Mouse (Mus musculus) myocyte (in vitro differentiated cells): ENCODE measurements around the gene Ipo4.

Source experiments
- E2F4 ChIP-seq: IDR thresholded peaks from one replicate; pipeline ENCODE4 v1.6.1; 2011; ENCODE audit warnings: mild to moderate bottlenecking, control low read depth, moderate library complexity; ENCODE audit not compliant: insufficient read depth
- MAX ChIP-seq: IDR thresholded peaks from one replicate; pipeline ENCODE4 v1.6.1; 2011; ENCODE audit warnings: low read depth, mild to moderate bottlenecking, control low read depth
- MYOD1 ChIP-seq, 3 experiments: IDR thresholded peaks; one replicate each; pipeline ENCODE4 v1.6.1; 2011; ENCODE audit warnings: control low read depth in 2 of 3, low read depth in 2 of 3, mild to moderate bottlenecking in 2 of 3, moderate library complexity in 1 of 3; ENCODE audit not compliant: insufficient read length in 2 of 3, control insufficient read depth in 1 of 3
- MYOG ChIP-seq, 3 experiments: IDR thresholded peaks; one replicate each; pipeline ENCODE4 v1.6.1; 2011; ENCODE audit warnings: control low read depth in 2 of 3, low read depth in 2 of 3, mild to moderate bottlenecking in 2 of 3; ENCODE audit not compliant: insufficient read length in 2 of 3, control insufficient read depth in 1 of 3, insufficient read depth in 1 of 3
- POLR2A ChIP-seq: IDR thresholded peaks from one replicate; pipeline ENCODE4 v1.6.1; 2011; ENCODE audit warnings: low read depth, mild to moderate bottlenecking, control low read depth, moderate library complexity; ENCODE audit not compliant: insufficient read length
- POLR2AphosphoS2 ChIP-seq: IDR thresholded peaks from one replicate; pipeline ENCODE4 v1.6.1; 2011; ENCODE audit warnings: low read depth, control low read depth; ENCODE audit not compliant: insufficient read length
- SRF ChIP-seq: IDR thresholded peaks from one replicate; pipeline ENCODE4 v1.6.1; 2011; ENCODE audit warnings: low read depth; ENCODE audit not compliant: control insufficient read depth, insufficient read length
- TCF12 ChIP-seq: IDR thresholded peaks from one replicate; pipeline ENCODE4 v1.6.1; 2011; ENCODE audit warnings: mild to moderate bottlenecking, control low read depth; ENCODE audit not compliant: poor library complexity, insufficient read depth, severe bottlenecking
- TCF3 ChIP-seq: IDR thresholded peaks from one replicate; pipeline ENCODE4 v1.6.1; 2011; ENCODE audit warnings: low read depth, control low read depth; ENCODE audit not compliant: insufficient read length
- USF1 ChIP-seq: IDR thresholded peaks from one replicate; pipeline ENCODE4 v1.6.1; 2011; ENCODE audit warnings: low read depth, mild to moderate bottlenecking, control low read depth, moderate library complexity

DNA sequence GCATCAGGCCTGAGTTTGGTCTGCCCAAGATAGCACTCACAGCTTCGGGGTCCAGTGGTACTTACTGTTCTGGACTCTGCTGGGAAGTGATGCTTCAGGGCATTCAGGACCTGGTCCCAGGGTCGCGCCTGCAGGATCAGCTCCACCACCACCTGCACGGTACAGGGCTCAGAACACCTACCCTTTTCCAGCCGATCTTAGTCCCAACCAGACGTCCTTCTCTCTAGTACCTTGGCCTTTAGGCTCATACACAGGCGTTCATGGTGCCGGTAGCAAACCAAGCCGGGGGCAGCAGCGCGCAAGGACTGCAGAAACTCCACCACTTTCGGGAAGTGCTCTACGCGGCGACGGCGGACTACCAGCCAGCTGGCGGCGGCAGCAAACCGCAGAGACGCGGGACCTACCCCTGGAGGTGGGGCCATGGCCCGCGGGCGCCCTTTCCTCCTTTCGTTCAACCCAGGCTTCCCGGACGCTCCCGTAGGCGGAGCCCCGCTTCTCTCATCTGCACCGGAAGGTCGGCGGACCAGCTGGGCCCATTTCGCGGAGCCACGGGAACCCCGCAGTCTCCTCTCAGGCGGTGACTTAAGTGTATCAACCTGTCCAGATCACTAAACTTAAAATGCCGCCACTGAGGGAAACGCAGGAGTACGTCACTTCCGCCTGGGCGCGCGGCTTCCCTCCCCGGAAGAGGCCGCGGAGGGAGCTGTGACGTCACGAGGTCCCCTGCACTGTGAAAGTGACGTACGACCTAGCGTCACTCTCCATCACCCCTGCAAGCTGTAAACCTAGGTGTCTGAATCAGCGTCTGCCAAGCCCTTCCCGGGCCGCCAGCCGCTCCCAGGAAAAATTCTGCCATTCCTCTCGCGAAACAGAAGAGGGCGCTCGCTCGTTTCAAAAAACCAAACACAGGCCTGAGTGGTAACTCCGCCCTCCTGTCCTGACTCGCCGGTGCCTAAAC is 45.7 kb upstream of the Ipo4 start, which contains the start of gene Tinf2:
- TF ChIP-seq TCF3 = no peak
- no peak for TF ChIP-seq MAX
- TF ChIP-seq MYOG (IDR thresholded peaks at IDR 0.05; ENCODE audit: control insufficient read depth in 1 of 3, insufficient read depth in 1 of 3, insufficient read length in 2 of 3, low read depth in 2 of 3) = peak in 1 of 3 experiments; percentile 42
- TF ChIP-seq POLR2A = peak; percentile 31
- TF ChIP-seq E2F4 = peak; percentile 86
- TF ChIP-seq POLR2AphosphoS2 = peak; percentile 72
- TF ChIP-seq MYOD1 (IDR thresholded peaks at IDR 0.05; ENCODE audit: control insufficient read depth in 1 of 3, insufficient read length in 2 of 3, low read depth in 2 of 3) = peak in 1 of 3 experiments; percentile 20
- peak; percentile 73 for TF ChIP-seq SRF
- TF ChIP-seq TCF12 = no peak
- no peak for TF ChIP-seq USF1
